Mouse (Mus musculus): Measurements from ENCODE around the gene Lhx8. TPM values are rescaled to one million over a fixed set of nuclear protein-coding genes. Genes with fewer than 3 reads are reported as not detected.

The Lhx8 gene
- polyA plus RNA-seq, 1 experiment from 2014 or later, result not detected

DNA sequence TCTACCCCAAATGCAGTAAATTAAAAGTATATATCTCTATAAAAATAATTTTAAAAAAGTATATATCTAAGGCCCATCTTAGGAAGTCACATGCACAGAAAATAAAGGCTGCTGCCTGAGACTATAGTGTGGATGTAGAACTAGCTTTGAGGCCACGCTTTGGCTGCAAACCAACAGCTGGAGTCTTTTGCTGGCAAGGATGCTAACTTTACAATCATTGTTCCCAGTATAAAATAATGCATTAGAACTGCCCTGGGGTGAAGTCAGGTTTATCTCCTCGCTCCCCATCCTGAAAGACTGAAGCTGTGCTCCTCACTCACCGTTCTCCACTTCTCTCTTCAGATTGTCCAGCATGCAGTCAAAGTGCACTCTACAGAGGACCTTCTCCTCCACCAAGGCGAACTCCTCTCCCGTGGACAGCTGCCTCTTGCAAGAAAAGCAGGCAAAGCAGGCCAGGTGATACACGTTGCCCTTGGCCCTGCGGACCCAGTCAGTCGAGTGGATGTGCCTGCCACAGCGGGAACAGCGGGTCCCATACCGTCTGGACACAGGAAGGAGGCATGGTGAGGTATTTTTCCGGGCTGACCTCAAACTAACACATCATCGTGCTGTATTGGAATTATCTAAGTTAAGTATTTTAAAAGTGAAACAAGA lies 8.4 kb downstream of the Lhx8 start:
- Histone ChIP-seq H3K4me2 (no peak overlapping the region), H3K36me3 (no peaks in the 10 kb centered on the region), H3K27me3 (replicated peaks) (peaks cover 47% of the 10 kb centered on the region), H3K9ac (no peak overlapping the region), H3K27ac (ENCODE audit: poor library complexity, severe bottlenecking) (no peak overlapping the region), H3K4me1 (replicated peaks) (no peaks in the 10 kb centered on the region), H3K9me3 (replicated peaks) (no peaks in the 10 kb centered on the region), H3K4me3 (no peak overlapping the region)
- WGBS, result 60% methylated on average over 13 of the region's 13 CpGs
- ATAC-seq (ENCODE audit: insufficient number of reproducible peaks, low FRiP score), result no peak

DNA sequence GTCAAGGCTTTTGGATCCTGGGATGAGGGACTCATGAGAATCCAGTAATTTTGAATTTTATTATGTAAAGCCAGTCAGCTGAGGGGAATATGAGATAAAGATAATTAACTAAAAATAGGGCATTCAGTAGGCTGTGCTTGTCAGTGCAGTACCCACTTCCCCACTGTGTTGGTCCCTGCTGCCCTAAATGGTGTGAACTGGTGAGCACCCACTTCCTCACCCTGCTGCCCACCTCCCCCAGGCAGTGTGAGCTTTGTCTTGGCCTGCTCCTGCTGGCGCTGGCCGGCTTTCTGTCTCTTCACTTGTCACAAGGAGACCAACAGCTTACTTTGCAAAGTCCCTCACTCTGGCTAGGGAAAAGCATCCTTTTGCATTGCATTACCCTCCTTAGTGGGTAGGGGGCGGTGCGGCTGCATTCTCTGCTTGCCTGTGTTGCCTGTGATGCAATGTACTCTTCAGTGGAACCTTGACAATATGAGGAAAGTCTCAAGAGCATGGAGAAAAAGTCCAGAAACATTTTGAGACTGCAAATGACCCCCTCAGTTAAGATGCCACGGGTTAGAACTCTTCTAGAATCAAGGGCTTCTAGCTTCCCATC lies 12.7 kb downstream of the Lhx8 start:
- ATAC-seq (ENCODE audit: insufficient number of reproducible peaks, low FRiP score), result no peak
- H3K4me1 ChIP-seq (replicated peaks), result no peaks in the 10 kb centered on the region
- H3K4me2 ChIP-seq, result no peak overlapping the region
- H3K9ac ChIP-seq, result no peak overlapping the region
- no peaks in the 10 kb centered on the region for H3K9me3 ChIP-seq (replicated peaks)
- no peaks in the 10 kb centered on the region for H3K36me3 ChIP-seq
- H3K27ac ChIP-seq (ENCODE audit: poor library complexity, severe bottlenecking), result no peak overlapping the region
- peaks cover 24% of the 10 kb centered on the region for H3K27me3 ChIP-seq (replicated peaks)
- 18% methylated on average over 5 of the region's 5 CpGs for WGBS
- no peak overlapping the region for H3K4me3 ChIP-seq

DNA sequence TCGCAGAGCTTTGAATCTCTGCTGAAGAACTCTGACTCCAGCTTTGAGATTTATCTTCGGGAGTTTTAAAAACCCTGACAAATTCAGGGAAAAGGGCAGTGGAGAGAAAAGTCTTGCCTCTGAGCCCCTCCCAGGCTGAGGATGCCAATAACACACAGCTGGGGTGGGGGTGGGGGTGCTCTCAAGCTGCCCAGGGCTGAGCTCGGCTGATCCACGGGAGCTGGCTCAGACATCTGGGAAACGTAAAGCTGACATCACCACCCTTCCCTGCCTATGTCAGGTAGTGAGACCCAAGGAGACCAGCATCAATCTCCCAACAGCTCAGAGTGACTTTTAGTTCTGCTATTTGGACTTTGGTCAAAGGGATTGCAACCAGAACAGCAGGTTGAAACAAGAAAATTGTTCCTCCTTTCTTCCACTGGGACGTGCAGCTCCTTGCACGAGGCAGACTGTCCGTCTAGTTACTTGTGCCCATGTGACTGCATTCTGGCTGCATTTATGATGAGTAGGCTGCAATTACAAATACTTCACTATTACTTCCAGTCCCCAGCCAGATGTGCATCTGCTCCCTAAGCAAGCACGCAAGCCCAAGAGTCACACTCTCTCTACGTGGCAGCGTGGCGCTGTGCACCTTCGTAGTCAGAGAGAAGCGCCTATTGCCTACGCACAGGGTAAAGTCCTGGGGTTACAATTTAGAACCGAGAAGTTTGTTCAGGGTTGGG lies 25.1 kb downstream of the Lhx8 start:
- no peaks in the 10 kb centered on the region for H3K36me3 ChIP-seq
- H3K9ac ChIP-seq, result no peak overlapping the region
- H3K27ac ChIP-seq (ENCODE audit: poor library complexity, severe bottlenecking), result no peak overlapping the region
- no peak for ATAC-seq (ENCODE audit: insufficient number of reproducible peaks, low FRiP score)
- no peaks in the 10 kb centered on the region; the same call in 1 of the 2 replicates for H3K4me1 ChIP-seq (replicated peaks)
- H3K9me3 ChIP-seq (replicated peaks), result no peaks in the 10 kb centered on the region
- no peaks in the 10 kb centered on the region for H3K27me3 ChIP-seq (replicated peaks)
- H3K4me2 ChIP-seq, result no peak overlapping the region
- 63% methylated on average over 16 of the region's 16 CpGs for WGBS
- no peak overlapping the region for H3K4me3 ChIP-seq

DNA sequence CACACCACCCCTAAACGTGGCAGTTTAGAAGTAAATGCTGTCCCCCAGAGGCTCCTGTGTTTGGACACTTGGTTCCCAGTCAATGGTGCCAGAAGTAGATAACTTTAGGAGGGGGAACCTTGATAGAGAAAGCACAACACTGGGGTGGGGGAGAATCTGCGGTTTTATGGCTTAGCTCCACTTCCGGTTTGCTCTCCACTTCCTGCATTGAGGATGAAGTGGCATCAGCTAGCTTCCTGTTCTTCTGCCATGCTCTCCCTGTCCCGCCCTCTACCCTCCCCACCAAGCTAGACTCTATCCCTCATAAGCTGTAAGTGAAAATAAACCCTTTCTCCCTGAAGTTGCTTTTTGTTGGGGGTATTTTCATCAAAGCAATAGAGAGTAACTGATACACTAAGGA lies 29.4 kb downstream of the Lhx8 start:
- Histone ChIP-seq H3K36me3 (no peaks in the 10 kb centered on the region), H3K9me3 (replicated peaks) (no peaks in the 10 kb centered on the region), H3K27me3 (replicated peaks) (no peaks in the 10 kb centered on the region), H3K4me1 (replicated peaks) (no peaks in the 10 kb centered on the region; the same call in 1 of the 2 replicates), H3K9ac (no peak overlapping the region), H3K27ac (ENCODE audit: poor library complexity, severe bottlenecking) (no peak overlapping the region), H3K4me3 (no peak overlapping the region), H3K4me2 (no peak overlapping the region)
- ATAC-seq (ENCODE audit: insufficient number of reproducible peaks, low FRiP score), result no peak
- WGBS, result 70% methylated on average over 4 of the region's 4 CpGs

DNA sequence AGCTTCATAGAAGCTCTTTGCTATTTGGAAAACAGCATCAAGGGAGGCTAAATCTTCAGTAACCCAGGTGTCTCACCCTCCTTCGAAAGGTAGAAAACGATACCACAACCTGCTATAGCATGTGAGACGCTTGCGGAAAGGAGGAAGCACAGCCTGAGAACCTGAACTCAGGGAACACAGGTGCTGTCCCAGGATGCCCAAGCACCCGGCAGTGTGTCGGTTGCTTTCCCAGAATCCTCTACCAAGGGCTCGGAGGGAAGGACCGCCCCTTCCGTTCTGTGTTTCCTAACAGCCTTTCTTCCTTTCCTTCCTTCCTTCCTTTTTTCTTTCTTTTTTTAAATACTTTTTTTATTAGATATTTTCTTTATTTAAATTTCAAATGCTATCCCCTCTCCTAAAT lies 30.5 kb downstream of the Lhx8 start:
- Histone ChIP-seq H3K27ac (ENCODE audit: poor library complexity, severe bottlenecking) (no peak overlapping the region), H3K36me3 (no peaks in the 10 kb centered on the region), H3K9ac (no peak overlapping the region), H3K27me3 (replicated peaks) (no peaks in the 10 kb centered on the region), H3K4me2 (no peak overlapping the region), H3K4me3 (no peak overlapping the region), H3K4me1 (replicated peaks) (no peaks in the 10 kb centered on the region; the same call in 1 of the 2 replicates), H3K9me3 (replicated peaks) (no peaks in the 10 kb centered on the region)
- WGBS, result 88% methylated on average over 9 of the region's 9 CpGs
- no peak for ATAC-seq (ENCODE audit: insufficient number of reproducible peaks, low FRiP score)

- no peak overlapping the region for H3K4me3 ChIP-seq
- no peaks in the 10 kb centered on the region for H3K36me3 ChIP-seq
- H3K4me1 ChIP-seq (replicated peaks), result no peaks in the 10 kb centered on the region
- no peak overlapping the region for H3K27ac ChIP-seq (ENCODE audit: poor library complexity, severe bottlenecking)
- no peaks in the 10 kb centered on the region for H3K9me3 ChIP-seq (replicated peaks)
- no peaks in the 10 kb centered on the region; the same call in 1 of the 2 replicates for H3K27me3 ChIP-seq (replicated peaks)
- H3K4me2 ChIP-seq, result no peak overlapping the region
- no peak for ATAC-seq (ENCODE audit: insufficient number of reproducible peaks, low FRiP score)
- H3K9ac ChIP-seq, result no peak overlapping the region
Measured at GRCm38 (mm10) chr3:154298490-154298889, 32.0 kb downstream of the Lhx8 start.

DNA sequence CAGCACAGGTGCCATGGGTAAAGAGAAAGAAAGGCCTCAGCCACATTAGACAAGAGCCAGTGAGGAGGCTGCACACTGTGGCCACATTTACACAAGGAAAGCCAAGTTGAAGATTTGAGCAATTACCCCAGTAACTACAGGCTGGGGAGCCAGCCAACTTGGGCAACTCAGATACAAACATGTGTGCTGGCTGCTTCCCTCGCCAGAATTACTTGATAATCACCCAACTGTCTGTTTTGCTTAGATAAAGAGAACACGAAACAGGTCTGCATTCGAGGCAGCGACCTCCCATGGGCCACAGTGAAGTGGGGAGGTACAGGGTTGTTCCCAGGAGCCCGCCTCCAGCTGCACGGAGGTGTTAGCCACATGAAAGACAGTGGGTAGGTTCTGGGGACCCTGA lies 33.0 kb downstream of the Lhx8 start:
- Histone ChIP-seq H3K4me1 (replicated peaks) (no peaks in the 10 kb centered on the region), H3K27ac (ENCODE audit: poor library complexity, severe bottlenecking) (no peak overlapping the region), H3K9me3 (replicated peaks) (no peaks in the 10 kb centered on the region), H3K4me3 (no peak overlapping the region), H3K36me3 (no peaks in the 10 kb centered on the region), H3K27me3 (replicated peaks) (peaks cover 7% of the 10 kb centered on the region), H3K9ac (no peak overlapping the region), H3K4me2 (no peak overlapping the region)
- WGBS, result 19% methylated on average over 6 of the region's 6 CpGs
- ATAC-seq (ENCODE audit: insufficient number of reproducible peaks, low FRiP score), result no peak

DNA sequence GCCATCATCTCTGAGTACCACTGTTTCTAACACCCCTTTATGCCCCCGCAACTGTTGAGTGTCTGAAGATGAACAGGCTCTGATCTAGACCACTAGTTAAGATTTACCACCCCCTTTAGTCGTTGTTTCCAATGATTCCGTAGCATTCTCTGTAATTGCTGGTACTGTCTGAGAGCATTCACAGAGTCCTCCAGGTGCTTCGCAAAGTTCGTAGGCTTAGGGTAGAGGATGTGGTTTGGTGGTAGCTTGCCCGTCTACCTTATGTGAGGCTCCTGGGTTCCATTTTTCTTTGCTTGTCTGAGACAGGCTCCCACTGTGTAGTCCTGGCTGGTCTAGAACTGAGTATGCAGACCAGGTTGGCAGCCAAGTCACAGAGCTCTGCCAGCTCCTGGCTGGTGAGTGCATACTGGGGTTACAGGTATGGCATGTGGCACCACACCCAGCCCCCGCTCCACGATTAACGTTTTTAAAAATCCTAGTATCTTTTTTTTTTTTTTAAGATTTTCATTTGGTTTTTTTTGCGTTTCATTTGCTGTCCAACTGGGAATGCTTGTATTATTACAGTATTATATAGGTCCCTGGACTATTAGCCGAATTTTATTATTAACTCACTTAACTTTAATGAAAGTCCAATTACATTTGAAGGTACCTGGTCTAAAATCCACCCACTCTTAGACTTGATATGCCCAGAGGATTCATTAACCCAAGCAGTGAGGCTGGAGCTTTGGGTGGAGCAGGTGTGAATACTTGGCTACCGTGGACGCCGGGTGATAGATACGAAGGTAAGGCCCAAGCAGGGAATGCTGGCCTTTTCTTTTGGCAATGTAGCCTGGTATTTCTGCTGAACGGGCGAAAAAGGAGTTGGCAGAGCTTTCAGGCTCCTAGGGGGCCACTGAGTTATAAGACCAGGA lies 35.3 kb downstream of the Lhx8 start:
- Histone ChIP-seq H3K27ac (ENCODE audit: poor library complexity, severe bottlenecking) (no peak overlapping the region), H3K4me1 (replicated peaks) (no peaks in the 10 kb centered on the region), H3K9ac (no peak overlapping the region), H3K4me2 (no peak overlapping the region), H3K27me3 (replicated peaks) (peaks cover 17% of the 10 kb centered on the region), H3K36me3 (no peaks in the 10 kb centered on the region), H3K9me3 (replicated peaks) (no peaks in the 10 kb centered on the region), H3K4me3 (no peak overlapping the region)
- WGBS, result 88% methylated on average over 17 of the region's 17 CpGs
- no peak for ATAC-seq (ENCODE audit: insufficient number of reproducible peaks, low FRiP score)

DNA sequence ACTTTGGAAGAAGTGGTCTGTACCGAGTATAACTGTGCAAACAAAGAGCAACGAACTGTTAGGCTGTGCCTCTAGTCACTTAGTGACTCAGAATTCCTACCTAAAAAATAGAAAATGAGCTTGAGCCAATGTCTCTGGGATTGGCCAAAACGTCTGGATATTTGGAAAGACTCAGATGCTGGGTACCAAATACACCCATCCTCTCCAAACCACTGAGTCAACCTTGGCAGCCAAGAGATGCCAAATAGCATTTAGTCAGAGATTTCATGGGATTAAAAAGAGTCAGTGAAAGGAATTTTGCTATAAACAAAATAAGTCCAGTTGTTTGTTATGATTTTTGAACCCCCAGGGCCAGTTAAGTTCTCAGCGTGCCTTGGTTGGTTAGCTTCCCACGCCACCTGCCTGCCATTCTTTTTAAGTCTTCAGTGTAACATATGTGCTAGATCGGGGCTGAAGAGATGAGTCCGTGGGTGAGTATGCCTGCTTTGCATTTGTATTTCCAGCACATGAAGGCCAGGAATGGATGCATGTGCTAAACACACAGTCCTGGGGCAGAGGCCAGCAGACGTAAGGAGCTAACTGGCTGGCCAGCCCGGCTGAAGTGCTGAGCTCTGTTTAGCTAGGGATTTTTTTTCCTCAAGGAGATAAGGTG lies 36.5 kb downstream of the Lhx8 start:
- Histone ChIP-seq H3K4me3 (no peak overlapping the region), H3K4me1 (replicated peaks) (no peaks in the 10 kb centered on the region), H3K27ac (ENCODE audit: poor library complexity, severe bottlenecking) (no peak overlapping the region), H3K36me3 (no peaks in the 10 kb centered on the region), H3K27me3 (replicated peaks) (peaks cover 17% of the 10 kb centered on the region), H3K9me3 (replicated peaks) (no peaks in the 10 kb centered on the region), H3K4me2 (no peak overlapping the region), H3K9ac (no peak overlapping the region)
- ATAC-seq (ENCODE audit: insufficient number of reproducible peaks, low FRiP score), result no peak
- 64% methylated on average over 9 of the region's 9 CpGs for WGBS

DNA sequence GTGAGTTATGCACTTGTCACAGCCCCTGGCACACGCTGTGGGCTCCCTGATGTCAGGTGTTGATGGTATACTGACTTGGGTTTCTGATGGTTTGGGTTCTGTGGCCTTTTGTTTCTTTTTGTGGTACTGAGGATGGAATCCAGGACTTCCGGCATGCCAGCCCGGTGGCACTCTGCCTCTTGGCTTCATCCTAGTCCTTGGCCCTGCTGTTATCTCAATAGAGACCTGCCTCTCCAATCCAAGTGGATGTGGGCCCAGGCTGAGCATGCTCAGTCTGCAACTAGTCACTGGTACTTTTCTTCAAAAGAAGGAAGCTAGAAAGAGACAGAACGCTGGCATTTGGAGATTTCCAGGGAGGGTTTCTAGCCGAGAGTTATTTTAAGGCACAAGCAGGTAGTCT lies 38.3 kb downstream of the Lhx8 start:
- no peaks in the 10 kb centered on the region for H3K36me3 ChIP-seq
- H3K27ac ChIP-seq (ENCODE audit: poor library complexity, severe bottlenecking), result no peak overlapping the region
- H3K4me2 ChIP-seq, result no peak overlapping the region
- peaks cover 20% of the 10 kb centered on the region for H3K27me3 ChIP-seq (replicated peaks)
- H3K9ac ChIP-seq, result no peak overlapping the region
- ATAC-seq (ENCODE audit: insufficient number of reproducible peaks, low FRiP score), result no peak
- H3K4me1 ChIP-seq (replicated peaks), result peaks cover 9% of the 10 kb centered on the region; the same call in 1 of the 2 replicates
- no peak overlapping the region for H3K4me3 ChIP-seq
- WGBS, result 63% methylated on average over 5 of the region's 5 CpGs
- H3K9me3 ChIP-seq (replicated peaks), result no peaks in the 10 kb centered on the region

All from heart, embryonic 12.5 days (tissue).